Mouse (Mus musculus): ENCODE measurements around the gene Gm11213.

GRCm38 (mm10) chr4:63639842-63640241 is 34.8 kb upstream of the Gm11213 start:
- TF ChIP-seq CTCF (conservative IDR thresholded peaks at IDR 0.05 in 1 of 2, IDR thresholded peaks at IDR 0.05 in 1 of 2; ENCODE audit: low read depth in 2 of 2, low read length in 2 of 2), result no peak
- no peak for TF ChIP-seq POLR2A (IDR thresholded peaks at IDR 0.05; ENCODE audit: low read depth, low read length)
- TF ChIP-seq TBP (conservative IDR thresholded peaks at IDR 0.05; ENCODE audit: low read depth, low read length), result no peak
- no peak for TF ChIP-seq ELF1 (IDR thresholded peaks at IDR 0.05; ENCODE audit: low read depth, low read length)
- TF ChIP-seq ZNF384 (IDR thresholded peaks at IDR 0.05; ENCODE audit: low read depth, low read length), result no peak
